Mouse (Mus musculus): ENCODE results near the gene Rxfp3. TPM values are rescaled to one million over a fixed set of nuclear protein-coding genes. Genes with fewer than 3 reads are reported as not detected.
A peak's percentile ranks its signal among the peaks of the same experiment; 100 is the strongest.

Rxfp3 gene
- polyA plus RNA-seq, 1 experiment from 2014 or later = not detected

DNA sequence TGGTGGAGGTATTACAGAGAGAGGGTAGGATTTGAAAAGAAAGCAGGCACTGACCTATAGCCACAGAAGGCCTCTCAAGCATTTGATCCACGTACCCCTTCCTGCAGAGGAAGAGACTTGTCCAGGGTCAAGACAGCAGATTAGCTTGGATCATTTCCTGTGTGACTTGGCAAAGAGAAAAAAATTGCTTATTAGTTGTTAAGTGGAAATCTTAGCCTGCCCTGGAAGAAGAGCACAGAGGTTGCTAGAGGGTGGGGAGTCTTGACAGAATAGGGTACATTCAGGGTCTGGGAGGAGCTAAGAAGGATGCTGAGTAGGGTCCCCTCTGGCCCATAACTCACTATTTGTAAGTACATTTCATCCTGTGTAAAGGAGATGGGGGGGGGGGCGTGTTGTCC, 26.4 kb upstream of the Rxfp3 start:
- ChIA-PET CTCF (interaction anchor here (0.6 kb wide), 1 partner anchor 252 kb away, joined by 3 read pairs; no protein-coding TSS in a partner anchor), POLR2A (interaction anchor here (0.6 to 1.0 kb wide), 3 partner anchors 27 to 1097 kb away, joined by 3 read pairs; partner anchors contain the start of gene Rxfp3)
- no peak for TF ChIP-seq CTCF (IDR thresholded peaks at IDR 0.05)
- no peak for ATAC-seq
- H3K27me3 ChIP-seq = peaks cover 3% of the 10 kb centered on the region
- no peak for DNase-seq (ENCODE audit: low read depth, low spot score)
- in situ Hi-C loops (cut with MboI; ENCODE audit: low pct_unique_long_range_greater_than_20kb) = no loop called here

DNA sequence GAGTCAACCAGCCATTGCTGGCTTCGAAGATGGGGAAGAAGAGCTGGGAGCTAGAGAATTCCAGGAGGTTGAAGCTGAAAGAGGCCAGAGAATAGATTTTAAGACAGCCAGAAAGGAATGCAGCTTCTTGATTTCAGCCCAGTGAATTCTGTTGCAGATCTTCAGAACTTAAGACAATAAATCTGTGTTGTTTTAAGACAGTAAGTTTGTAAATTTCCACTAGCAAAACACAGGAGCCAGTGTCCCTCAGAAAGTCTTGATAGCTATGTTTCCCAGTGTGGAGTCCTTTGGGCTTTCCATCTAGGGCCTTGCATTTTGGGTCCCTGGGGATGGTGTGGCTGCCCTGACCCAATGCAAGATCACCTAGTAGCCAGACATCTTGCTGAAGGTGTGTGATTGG, 25.1 kb upstream of the Rxfp3 start:
- ATAC-seq (no peak), DNase-seq (ENCODE audit: low read depth, low spot score) (no peak)
- no peaks in the 10 kb centered on the region for H3K27me3 ChIP-seq
- CTCF ChIA-PET = no interaction called here
- POLR2A ChIA-PET = interaction anchor here (1.1 kb wide), 1 partner anchor 80 kb away, joined by 3 read pairs; no protein-coding TSS in a partner anchor
- no peak for TF ChIP-seq CTCF (IDR thresholded peaks at IDR 0.05)
- in situ Hi-C loops (cut with MboI; ENCODE audit: low pct_unique_long_range_greater_than_20kb) = no loop called here

DNA sequence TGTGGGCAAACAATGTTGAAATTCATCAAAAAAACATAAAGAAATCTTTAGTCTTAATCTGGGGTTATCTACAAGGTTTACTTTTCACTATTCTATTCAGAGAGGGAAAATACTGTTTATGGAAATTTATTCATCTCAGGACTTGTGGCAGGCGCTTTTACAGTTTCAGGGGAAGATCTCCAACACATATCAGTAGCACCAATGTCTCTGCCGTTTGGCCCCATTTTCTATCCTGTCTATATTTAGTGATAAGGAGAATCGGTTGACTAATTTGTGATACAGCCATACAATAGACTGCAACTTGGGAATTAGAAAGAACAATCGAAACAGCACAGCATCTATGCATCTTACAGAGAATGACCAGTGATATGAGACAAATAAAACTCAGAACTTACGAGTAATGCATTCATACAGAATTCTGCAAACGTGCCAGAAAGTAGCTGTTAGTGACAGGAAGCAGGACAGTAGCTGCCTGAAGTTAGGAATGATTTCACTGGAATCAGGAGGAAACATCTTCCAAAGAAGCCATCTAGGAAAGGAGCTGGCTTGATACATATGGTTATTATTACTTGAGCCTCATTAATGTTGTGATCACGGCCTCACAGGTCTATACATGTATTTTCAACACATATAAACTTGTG, 16.8 kb upstream of the Rxfp3 start:
- ChIA-PET CTCF (interaction anchor here (1.0 kb wide), 1 partner anchor 14 kb away, joined by 3 read pairs; no protein-coding TSS in a partner anchor), POLR2A (no interaction called here)
- ATAC-seq (no peak), DNase-seq (ENCODE audit: low read depth, low spot score) (no peak)
- peaks cover 4% of the 10 kb centered on the region for H3K27me3 ChIP-seq
- in situ Hi-C loops (cut with MboI; ENCODE audit: low pct_unique_long_range_greater_than_20kb) = no loop called here
- no peak for TF ChIP-seq CTCF (IDR thresholded peaks at IDR 0.05)

DNA sequence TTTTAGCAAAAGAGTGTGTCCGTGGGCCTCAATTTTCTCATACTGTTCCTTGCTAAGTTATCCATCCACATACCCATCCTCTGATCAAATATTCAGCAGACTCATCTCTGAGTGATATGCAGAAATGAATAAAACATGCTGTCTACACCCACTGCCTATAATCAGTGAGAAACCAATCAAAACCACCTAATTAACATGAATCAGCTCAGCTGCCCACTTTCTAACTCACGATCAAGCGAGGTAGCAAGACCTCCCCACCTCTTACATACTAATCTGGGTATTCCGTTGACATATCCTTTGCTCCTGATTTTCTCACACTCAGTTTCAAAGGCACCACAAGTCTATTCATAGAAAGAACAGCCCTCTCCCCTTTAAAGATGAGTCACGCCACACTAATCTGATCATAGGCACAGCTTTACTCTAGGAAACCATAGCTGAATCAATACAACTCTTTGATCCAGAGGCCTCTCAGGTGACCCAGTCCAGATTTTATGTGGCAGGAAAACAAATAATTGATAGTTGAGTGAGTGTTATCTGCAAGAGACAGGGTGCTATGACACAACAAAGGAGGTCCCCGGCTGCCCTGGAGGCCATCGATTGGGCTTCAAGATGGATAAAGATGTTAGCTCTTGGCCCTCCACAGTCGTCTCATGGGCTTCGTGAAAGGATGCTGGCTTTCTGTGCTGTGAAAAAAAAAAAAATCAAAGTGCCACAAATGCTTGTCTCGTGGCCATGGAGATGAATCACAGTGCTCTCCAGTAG, 16.1 kb upstream of the Rxfp3 start:
- ATAC-seq = no peak
- peaks cover 4% of the 10 kb centered on the region for H3K27me3 ChIP-seq
- ChIA-PET CTCF (interaction anchor here (1.0 kb wide), 1 partner anchor 13 kb away, joined by 3 read pairs; no protein-coding TSS in a partner anchor), POLR2A (no interaction called here)
- TF ChIP-seq CTCF (IDR thresholded peaks at IDR 0.05) = no peak
- no peak for DNase-seq (ENCODE audit: low read depth, low spot score)
- in situ Hi-C loops (cut with MboI; ENCODE audit: low pct_unique_long_range_greater_than_20kb) = no loop called here

DNA sequence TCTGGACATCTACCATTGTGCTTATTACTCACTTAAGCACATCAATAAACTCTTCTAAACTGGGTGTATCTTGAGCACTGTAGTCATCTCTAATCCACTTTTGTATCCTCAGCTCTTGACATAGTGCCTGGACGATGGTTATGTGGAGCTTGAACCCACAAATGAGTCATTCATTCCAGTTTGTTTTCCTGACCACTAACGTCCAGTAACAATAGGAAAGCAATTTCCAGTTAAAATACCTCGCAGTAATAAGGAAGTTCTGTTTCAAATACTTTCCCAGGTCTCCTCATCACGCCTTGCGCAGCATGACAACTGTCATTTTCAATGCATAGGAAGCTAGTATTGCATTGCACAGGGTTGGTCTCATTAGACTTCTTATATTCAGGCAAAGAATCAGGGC, 5.0 kb upstream of the Rxfp3 start:
- POLR2A ChIA-PET = no interaction called here
- CTCF ChIA-PET = interaction anchor here (0.9 kb wide), 1 partner anchor 337 kb away, joined by 3 read pairs; no protein-coding TSS in a partner anchor
- peaks cover 16% of the 10 kb centered on the region for H3K27me3 ChIP-seq
- in situ Hi-C loops (cut with MboI; ENCODE audit: low pct_unique_long_range_greater_than_20kb) = loop anchor here (25.0 kb wide), 1 partner anchor 919 kb away; no protein-coding TSS in a partner anchor
- no peak for TF ChIP-seq CTCF (IDR thresholded peaks at IDR 0.05)
- ATAC-seq (peak; percentile 73), DNase-seq (ENCODE audit: low read depth, low spot score) (no peak)

DNA sequence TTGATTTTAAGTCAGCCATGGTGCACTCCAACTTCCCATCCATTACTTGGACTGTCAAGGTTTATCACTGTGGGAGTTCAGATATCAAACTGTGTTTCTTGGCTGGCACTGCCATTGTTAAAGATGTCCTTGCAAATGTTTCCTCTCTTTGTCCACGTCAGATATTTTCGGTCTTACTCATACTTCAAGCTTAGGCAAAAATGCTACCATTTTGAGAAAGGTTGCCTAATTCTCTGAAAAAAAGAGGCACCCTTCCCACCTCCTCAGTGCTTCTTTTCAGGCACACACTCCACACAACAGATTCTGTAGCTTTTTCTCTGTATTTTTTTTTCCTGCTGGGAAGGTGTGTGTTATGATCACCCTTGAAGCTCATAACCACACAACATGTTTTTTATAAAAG, 3.4 kb upstream of the Rxfp3 start:
- in situ Hi-C loops (cut with MboI; ENCODE audit: low pct_unique_long_range_greater_than_20kb) = loop anchor here (25.0 kb wide), 1 partner anchor 921 kb away; no protein-coding TSS in a partner anchor
- ChIA-PET POLR2A (interaction anchor here (0.6 kb wide), 1 partner anchor 319 kb away, joined by 3 read pairs; no protein-coding TSS in a partner anchor), CTCF (interaction anchor here (4.6 kb wide), 1 partner anchor 339 kb away, joined by 30 read pairs; no protein-coding TSS in a partner anchor)
- no peak for ATAC-seq
- DNase-seq (ENCODE audit: low read depth, low spot score) = no peak
- H3K27me3 ChIP-seq = peaks cover 32% of the 10 kb centered on the region
- TF ChIP-seq CTCF (IDR thresholded peaks at IDR 0.05) = no peak

DNA sequence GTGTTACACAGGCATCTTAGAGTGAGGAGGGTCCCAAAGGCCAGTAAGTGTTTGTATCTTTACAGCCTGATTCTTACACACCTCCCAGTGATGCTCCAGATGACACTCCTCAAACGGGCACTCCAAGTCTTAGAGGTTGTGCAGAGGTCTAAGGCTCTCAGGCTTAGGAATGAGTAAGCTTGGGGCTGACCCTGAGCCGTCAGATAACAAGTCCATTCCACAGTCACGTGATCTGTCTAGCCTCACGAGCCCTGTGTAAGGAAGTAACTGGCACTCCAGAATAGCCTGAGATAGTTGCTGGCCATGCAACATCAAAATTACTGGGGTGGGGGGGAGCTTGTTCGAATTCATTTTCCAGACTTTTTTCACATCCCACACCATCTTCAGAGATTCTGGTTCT, 2.3 kb upstream of the Rxfp3 start:
- ChIA-PET CTCF (interaction anchor here (0.9 to 4.6 kb wide), 4 partner anchors 14 to 340 kb away, joined by 3 to 30 read pairs (median 4); no protein-coding TSS in a partner anchor), POLR2A (no interaction called here)
- no peak for TF ChIP-seq CTCF (IDR thresholded peaks at IDR 0.05)
- DNase-seq (ENCODE audit: low read depth, low spot score) (no peak), ATAC-seq (no peak)
- peaks cover 44% of the 10 kb centered on the region for H3K27me3 ChIP-seq
- in situ Hi-C loops (cut with MboI; ENCODE audit: low pct_unique_long_range_greater_than_20kb) = loop anchor here (25.0 kb wide), 1 partner anchor 922 kb away; no protein-coding TSS in a partner anchor

DNA sequence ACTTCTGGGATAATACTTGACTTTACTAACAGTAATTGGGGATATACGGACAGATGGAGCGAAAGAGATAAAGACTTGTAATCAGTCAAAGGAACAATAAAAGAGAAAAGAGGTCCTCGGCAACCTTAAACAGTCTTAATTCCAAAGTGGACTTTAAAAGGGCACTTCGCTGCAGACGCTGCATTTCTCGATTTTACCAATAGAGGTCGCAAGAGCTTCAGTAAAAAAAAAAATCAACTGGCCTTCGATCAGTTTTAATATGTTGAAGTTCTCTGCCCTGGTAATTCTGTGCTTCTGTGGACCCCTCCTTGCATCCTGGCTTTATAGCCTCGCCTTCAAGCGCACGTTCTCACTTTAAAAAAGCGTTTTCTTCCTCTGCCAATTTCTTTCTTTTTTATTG, 685 bp upstream of the Rxfp3 start:
- ChIA-PET POLR2A (no interaction called here), CTCF (interaction anchor here (0.6 to 4.6 kb wide), 7 partner anchors 30 to 342 kb away, joined by 3 to 30 read pairs (median 3); no protein-coding TSS in a partner anchor)
- in situ Hi-C loops (cut with MboI; ENCODE audit: low pct_unique_long_range_greater_than_20kb) = loop anchor here (5.0 to 25.0 kb wide), 3 partner anchors 284 to 924 kb away; no protein-coding TSS in a partner anchor
- peak; percentile 72 for TF ChIP-seq CTCF (IDR thresholded peaks at IDR 0.05)
- DNase-seq (ENCODE audit: low read depth, low spot score) (no peak), ATAC-seq (no peak)
- peaks cover 51% of the 10 kb centered on the region for H3K27me3 ChIP-seq

DNA sequence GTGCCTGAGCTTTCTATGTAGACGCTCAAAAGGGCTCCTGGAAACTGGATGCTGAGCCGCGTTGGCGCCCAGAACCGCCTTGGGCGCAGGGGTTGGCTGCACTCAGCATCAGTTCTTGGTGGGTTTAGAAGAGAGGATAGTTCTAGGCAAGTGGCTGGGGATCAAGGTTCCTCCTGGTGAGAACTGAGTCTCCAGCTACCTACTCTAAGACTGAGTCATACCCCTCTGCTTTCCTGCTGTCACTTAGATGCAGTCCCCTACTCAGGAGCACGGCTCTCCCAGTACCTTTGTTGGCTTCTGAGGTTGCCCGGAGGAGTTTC, 455 bp downstream of the Rxfp3 start:
- ATAC-seq (no peak), DNase-seq (ENCODE audit: low read depth, low spot score) (no peak)
- in situ Hi-C loops (cut with MboI; ENCODE audit: low pct_unique_long_range_greater_than_20kb) = loop anchor here (5.0 to 25.0 kb wide), 3 partner anchors 285 to 925 kb away; no protein-coding TSS in a partner anchor
- POLR2A ChIA-PET = interaction anchor here (0.7 to 1.6 kb wide), 2 partner anchors 27 to 116 kb away, joined by 3 to 4 read pairs; partner anchors contain the start of gene Adamts12
- H3K27me3 ChIP-seq = peaks cover 52% of the 10 kb centered on the region
- CTCF ChIA-PET = interaction anchor here (4.6 kb wide), 1 partner anchor 343 kb away, joined by 30 read pairs; no protein-coding TSS in a partner anchor
- no peak for TF ChIP-seq CTCF (IDR thresholded peaks at IDR 0.05)
